Mouse (Mus musculus) myocyte (in vitro differentiated cells): ENCODE data around the gene Pik3r5.

Source experiments
- E2F4 ChIP-seq: IDR thresholded peaks from one replicate; pipeline ENCODE4 v1.6.1; 2011; ENCODE audit warnings: mild to moderate bottlenecking, control low read depth, moderate library complexity; ENCODE audit not compliant: insufficient read depth
- POLR2A ChIP-seq: IDR thresholded peaks from one replicate; pipeline ENCODE4 v1.6.1; 2011; ENCODE audit warnings: low read depth, mild to moderate bottlenecking, control low read depth, moderate library complexity; ENCODE audit not compliant: insufficient read length
- POLR2AphosphoS2 ChIP-seq: IDR thresholded peaks from one replicate; pipeline ENCODE4 v1.6.1; 2011; ENCODE audit warnings: low read depth, control low read depth; ENCODE audit not compliant: insufficient read length
- TCF12 ChIP-seq: IDR thresholded peaks from one replicate; pipeline ENCODE4 v1.6.1; 2011; ENCODE audit warnings: mild to moderate bottlenecking, control low read depth; ENCODE audit not compliant: poor library complexity, insufficient read depth, severe bottlenecking

GRCm38 (mm10) chr11:68445901-68446300, 14.0 kb downstream of the Pik3r5 start:
- no peak for TF ChIP-seq POLR2A
- TF ChIP-seq E2F4, result no peak
- no peak for TF ChIP-seq TCF12
- no peak for TF ChIP-seq POLR2AphosphoS2
